Mouse (Mus musculus) hindbrain, embryonic 14.5 days (tissue): ENCODE data around the gene Aldoart2. TPM values are rescaled to one million over a fixed set of nuclear protein-coding genes. Genes with fewer than 3 reads are reported as not detected.
A peak's percentile ranks its signal among the peaks of the same experiment; 100 is the strongest.
"Not testable (repeated sequence)": the region's sequence is repeated elsewhere in the genome, so short reads cannot be mapped to it uniquely, and the experiment has no call there.

ENCODE experiments used
- ATAC-seq: fragments of 200-750 bp; cut with Nextera tagmentation; 2 replicates; pipeline ENCODE4 v1.8.0; 2017; ENCODE audit warnings: moderate number of reproducible peaks, mild to moderate bottlenecking, moderate TSS enrichment, moderate library complexity; ENCODE audit not compliant: low FRiP score
- DNase-seq: peaks from one replicate; pipeline ENCODE4 v3.0.0-alpha.2; 2015; ENCODE audit warnings: low spot score
- H3K27ac ChIP-seq: fragments of 300-500 bp; sonication (generic); 2 replicates; pipeline ENCODE4 v1.5.1; 2014; ENCODE audit warnings: mild to moderate bottlenecking, moderate library complexity
- H3K27me3 ChIP-seq: fragments of 300-500 bp; sonication (generic); 2 replicates; pipeline ENCODE4 v1.6.1; 2014; ENCODE audit warnings: mild to moderate bottlenecking, low read length, mixed read lengths; ENCODE audit not compliant: control insufficient read depth, insufficient read depth
- H3K36me3 ChIP-seq: fragments of 300-500 bp; sonication (generic); replicated peaks from 2 replicates; pipeline ENCODE4 v1.6.1; 2014; ENCODE audit not compliant: control insufficient read depth, insufficient read depth
- H3K4me1 ChIP-seq: fragments of 300-500 bp; sonication (generic); replicated peaks from 2 replicates; pipeline ENCODE4 v1.6.1; 2014; ENCODE audit warnings: antibody characterized with exemption, low read length, mixed read lengths; ENCODE audit not compliant: control insufficient read depth, insufficient read depth
- H3K4me2 ChIP-seq: fragments of 300-500 bp; sonication (generic); replicated peaks from 2 replicates; pipeline ENCODE4 v1.6.1; 2014; ENCODE audit warnings: mild to moderate bottlenecking, moderate library complexity
- H3K4me3 ChIP-seq: fragments of 300-500 bp; sonication (generic); replicated peaks from 2 replicates; pipeline ENCODE4 v1.5.1; 2014; ENCODE audit warnings: mild to moderate bottlenecking, low read length
- H3K9ac ChIP-seq: fragments of 300-500 bp; sonication (generic); 2 replicates; pipeline ENCODE4 v1.6.1; 2014
- H3K9me3 ChIP-seq: fragments of 300-500 bp; sonication (generic); 2 replicates; pipeline ENCODE4 v1.6.1; 2016; ENCODE audit warnings: low read length; ENCODE audit not compliant: control insufficient read depth
- WGBS: fragments of 180-500 bp; shearing (Covaris S2); extraction: QIAGEN DNeasy Blood & Tissue Kit; methylation state at CpG from one replicate; pipeline ENCODE4 v1.1.7; 2014; 5-methylcytosine and 5-hydroxymethylcytosine counted together
- polyA plus RNA-seq: library from polyadenylated mRNA; unstranded; fragments of >200 nt; fragmentation: Nextera tagmentation; extraction: Ambion mirVana; gene quantifications from 2 replicates; pipeline ENCODE4 v1.2.1, GENCODE M21; 2014

Aldoart2 gene
- polyA plus RNA-seq = not detected in 2 replicates

DNA sequence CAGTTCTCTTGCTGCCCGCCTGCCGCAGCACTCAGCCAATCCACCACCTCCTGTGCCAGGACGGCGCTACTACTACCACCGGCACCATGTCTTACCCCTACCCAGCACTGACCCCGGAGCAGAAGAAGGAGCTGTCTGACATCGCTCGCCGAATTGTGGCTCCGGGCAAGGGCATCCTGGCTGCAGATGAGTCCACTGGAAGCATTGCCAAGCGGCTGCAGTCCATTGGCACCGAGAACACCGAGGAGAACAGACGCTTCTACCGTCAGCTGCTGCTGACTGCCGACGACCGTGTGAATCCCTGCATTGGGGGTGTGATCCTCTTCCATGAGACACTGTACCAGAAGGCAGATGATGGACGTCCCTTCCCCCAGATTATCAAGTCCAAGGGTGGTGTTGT lies at the start of gene Aldoart2:
Gene Aldoart2, plus strand, starts transcription at position 34 of the 400 bp plus-strand sequence.
- 96% methylated on average over 19 of the region's 19 CpGs for WGBS
- H3K9me3 ChIP-seq = no peaks in the 10 kb centered on the region
- ATAC-seq (no peak), DNase-seq (no peak)
- H3K4me2 ChIP-seq = no peak within 1 kb of the TSS
- H3K4me1 ChIP-seq = no peaks in the 10 kb centered on the region; the same call in 1 of the 2 replicates
- H3K4me3 ChIP-seq = no peak within 1 kb of the TSS
- H3K27ac ChIP-seq = no peak within 1 kb of the TSS
- H3K9ac ChIP-seq = no peak within 1 kb of the TSS
- no peaks in the 10 kb centered on the region for H3K27me3 ChIP-seq
- H3K36me3 ChIP-seq = no peaks in the 10 kb centered on the region

DNA sequence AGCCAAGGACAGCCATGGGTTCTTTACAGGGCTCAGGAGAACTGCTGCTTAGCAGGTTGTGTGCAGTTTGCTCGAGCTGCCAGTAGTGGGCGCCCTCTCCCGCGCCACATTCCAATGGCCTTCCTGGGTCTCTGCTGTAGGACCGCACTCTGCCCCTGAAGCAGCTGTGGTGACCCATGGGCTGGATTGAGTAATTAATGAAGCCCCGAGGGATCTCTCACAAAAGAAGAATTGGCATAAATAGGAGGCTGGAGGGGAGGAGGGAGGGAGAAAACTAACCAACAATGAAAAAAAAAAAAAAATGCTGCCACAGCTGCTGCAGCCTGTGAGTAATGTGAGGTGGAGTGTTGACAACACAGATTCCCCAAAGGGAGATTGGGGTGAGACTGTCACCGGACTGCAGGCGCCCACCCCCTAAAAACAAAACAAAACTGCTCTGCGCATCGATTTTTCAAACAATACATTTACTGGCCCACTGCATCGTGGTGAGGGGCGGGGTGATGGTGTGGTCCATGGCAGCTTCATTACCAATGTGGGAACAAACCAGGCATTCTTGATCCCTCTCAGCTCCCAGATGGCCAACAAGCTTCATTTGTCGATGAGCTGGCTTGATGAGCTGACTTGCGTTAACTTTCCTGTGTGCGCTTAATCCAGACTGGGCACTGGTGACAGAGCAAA lies 46.8 kb upstream of the Aldoart2 start:
- Histone ChIP-seq H3K9me3 (no peaks in the 10 kb centered on the region), H3K36me3 (no peaks in the 10 kb centered on the region), H3K27me3 (no peaks in the 10 kb centered on the region), H3K4me3 (no peak overlapping the region), H3K4me1 (no peaks in the 10 kb centered on the region), H3K4me2 (peak overlapping the region; percentile 22; the same call in 1 of the 2 replicates), H3K27ac (no peak overlapping the region), H3K9ac (no peak overlapping the region)
- WGBS = 29% methylated on average over 15 of the region's 15 CpGs
- ATAC-seq = peak; percentile 73
- DNase-seq = peak; percentile 66

DNA sequence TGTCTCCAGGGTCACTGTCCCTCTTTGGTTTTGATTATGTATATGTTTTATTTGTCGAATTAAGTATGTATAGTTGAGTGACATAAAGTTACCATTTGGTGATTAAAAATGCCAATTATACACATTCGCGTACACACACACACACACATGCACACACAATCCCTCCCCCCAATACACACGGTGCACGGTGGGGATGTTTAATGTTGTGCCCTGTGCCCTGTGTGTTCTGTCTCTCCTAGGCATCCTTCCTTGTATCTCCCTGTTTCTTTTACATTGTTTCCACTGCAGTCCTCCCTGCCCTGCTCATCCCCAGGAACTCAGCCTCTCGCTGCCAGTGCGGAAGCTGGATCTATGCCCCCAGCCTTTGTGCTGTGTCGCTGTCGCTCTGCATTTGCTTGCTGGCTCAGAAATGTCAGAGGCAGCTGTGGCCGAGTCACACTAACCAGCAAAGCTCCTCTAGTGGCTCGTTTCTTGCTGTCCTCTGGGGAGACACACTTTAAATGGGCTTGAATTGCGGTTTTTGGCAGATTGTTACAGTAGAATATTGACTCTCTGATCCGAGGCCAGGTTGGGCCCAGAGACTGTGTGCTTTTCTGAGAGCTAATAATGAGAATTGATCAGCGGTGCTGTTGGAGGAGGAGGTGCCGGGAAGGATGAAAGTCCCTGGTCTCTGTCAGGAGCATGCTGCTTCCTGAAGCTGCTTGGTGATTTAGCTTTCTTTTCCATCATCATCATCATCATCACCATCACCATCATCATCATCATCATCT lies 37.9 kb upstream of the Aldoart2 start:
- Histone ChIP-seq H3K27me3 (no peaks in the 10 kb centered on the region), H3K4me1 (no peaks in the 10 kb centered on the region), H3K9me3 (no peaks in the 10 kb centered on the region), H3K4me3 (no peak overlapping the region), H3K36me3 (no peaks in the 10 kb centered on the region), H3K4me2 (no peak overlapping the region), H3K27ac (no peak overlapping the region), H3K9ac (no peak overlapping the region)
- DNase-seq (peak; percentile 63), ATAC-seq (peak; percentile 62)
- WGBS = 49% methylated on average over 15 of the region's 15 CpGs

DNA sequence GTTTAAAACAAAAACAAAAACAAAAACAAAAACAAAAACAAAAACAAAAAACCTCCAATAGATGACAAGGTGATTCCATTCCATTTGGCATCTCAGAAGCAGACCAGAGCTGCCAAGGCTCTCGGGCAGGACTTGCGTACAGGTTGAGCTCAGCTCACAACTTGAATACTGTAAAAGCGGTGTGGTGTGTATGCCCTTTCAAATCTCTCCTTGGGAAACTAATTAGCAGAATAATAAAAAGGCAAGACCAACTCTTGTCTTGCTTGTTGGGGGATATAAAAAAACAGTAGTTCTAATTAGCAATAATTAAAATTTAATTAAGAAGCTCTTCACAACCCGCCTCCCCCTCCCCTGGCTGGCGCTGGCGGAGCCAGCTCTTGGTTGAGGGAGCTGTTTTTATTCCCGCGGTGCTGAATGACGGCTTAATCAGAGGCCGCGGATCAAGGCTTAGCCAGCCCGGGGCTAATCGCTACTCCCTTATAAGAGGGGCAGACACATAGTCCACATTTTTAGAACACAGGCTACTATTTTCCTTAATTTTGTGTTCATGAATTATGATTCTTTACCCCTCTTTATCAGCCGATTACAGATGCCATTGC lies 28.4 kb upstream of the Aldoart2 start:
- Histone ChIP-seq H3K36me3 (no peaks in the 10 kb centered on the region), H3K9me3 (no peaks in the 10 kb centered on the region), H3K27ac (no peak overlapping the region), H3K4me1 (peaks cover 5% of the 10 kb centered on the region; the same call in 1 of the 2 replicates), H3K9ac (peak overlapping the region; percentile 3; the same call in 1 of the 2 replicates), H3K4me2 (peak overlapping the region; percentile 38), H3K4me3 (no peak overlapping the region), H3K27me3 (peaks cover 3% of the 10 kb centered on the region; the same call in 1 of the 2 replicates)
- WGBS = 8% methylated on average over 14 of the region's 14 CpGs
- DNase-seq (peak; percentile 53), ATAC-seq (peak; percentile 73)

DNA sequence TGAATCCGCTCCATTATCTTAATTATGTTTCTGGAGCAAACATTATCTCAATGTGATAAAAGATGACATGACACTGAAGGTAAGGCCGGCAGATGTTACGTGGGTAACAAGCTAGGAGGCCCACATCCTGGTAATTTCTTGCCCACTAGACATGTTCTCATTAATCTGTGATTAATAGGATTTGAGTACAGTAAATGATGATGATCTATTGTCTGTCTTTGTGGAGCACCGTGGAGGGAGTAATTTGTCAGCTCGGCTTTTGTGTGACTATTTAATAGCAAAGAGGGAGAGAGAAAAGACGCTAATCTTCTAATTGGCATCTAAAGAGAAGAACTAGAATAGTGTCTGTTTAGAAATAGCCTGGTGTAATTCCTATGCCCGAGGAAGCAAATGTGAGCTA lies 27.3 kb upstream of the Aldoart2 start:
- Histone ChIP-seq H3K4me1 (peaks cover 5% of the 10 kb centered on the region; the same call in 1 of the 2 replicates), H3K9ac (no peak overlapping the region), H3K27ac (no peak overlapping the region; the same call in 1 of the 2 replicates), H3K4me2 (no peak overlapping the region), H3K4me3 (no peak overlapping the region), H3K27me3 (peaks cover 3% of the 10 kb centered on the region; the same call in 1 of the 2 replicates), H3K9me3 (no peaks in the 10 kb centered on the region), H3K36me3 (no peaks in the 10 kb centered on the region)
- DNase-seq (peak; percentile 36), ATAC-seq (peak; percentile 58; the same call in 1 of the 2 replicates)
- 33% methylated on average over 7 of the region's 7 CpGs for WGBS

DNA sequence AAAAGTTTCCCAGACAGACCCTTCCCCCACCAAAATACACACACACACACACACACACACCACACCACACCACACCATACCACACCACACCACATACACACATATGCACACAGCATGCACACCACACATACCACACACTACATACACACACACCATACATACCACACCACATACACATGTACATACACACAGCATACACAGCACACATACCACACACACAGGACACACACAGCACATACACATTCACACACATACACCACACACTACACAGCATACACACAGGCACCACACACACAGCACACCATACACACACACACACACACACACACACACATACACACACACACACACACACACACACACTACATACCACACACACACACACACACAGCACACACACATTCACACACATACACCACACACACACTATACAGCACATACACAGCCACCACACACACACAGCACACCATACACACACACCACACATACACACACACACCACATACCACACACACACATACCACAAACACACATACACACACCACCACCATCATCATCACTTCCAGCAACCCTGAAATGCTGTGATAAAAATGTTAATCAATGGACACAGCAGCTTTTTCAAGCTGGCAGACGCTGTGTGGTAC lies 26.6 kb upstream of the Aldoart2 start:
- Histone ChIP-seq H3K4me1 (peaks cover 5% of the 10 kb centered on the region; the same call in 1 of the 2 replicates), H3K9me3 (no peaks in the 10 kb centered on the region), H3K27ac (no peak overlapping the region), H3K4me3 (no peak overlapping the region), H3K9ac (no peak overlapping the region), H3K4me2 (no peak overlapping the region), H3K36me3 (no peaks in the 10 kb centered on the region), H3K27me3 (peaks cover 3% of the 10 kb centered on the region; the same call in 1 of the 2 replicates)
- no peak for DNase-seq
- ATAC-seq = peak; percentile 71
- WGBS = 90% methylated on average over 1 of the region's 1 CpGs

DNA sequence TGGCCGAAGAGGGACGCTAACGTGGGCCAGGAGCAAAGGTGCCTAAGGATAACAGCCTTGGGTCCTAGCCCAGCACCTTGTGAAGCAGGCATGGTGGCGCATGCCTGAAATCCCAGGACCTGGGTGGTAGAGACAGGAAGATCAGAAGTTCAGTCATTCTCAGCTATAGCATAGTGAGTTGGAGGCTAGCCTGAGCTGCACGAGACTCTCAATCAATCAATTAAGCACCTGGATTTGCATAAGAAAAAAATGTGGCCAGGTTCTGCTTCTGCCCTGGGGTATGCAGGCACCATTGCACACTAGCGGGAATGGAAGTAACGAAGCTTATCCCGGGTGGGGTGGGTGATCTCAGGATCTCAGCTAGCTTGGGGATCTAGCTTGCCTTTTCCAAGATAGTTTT lies 25.9 kb upstream of the Aldoart2 start:
- Histone ChIP-seq H3K9me3 (no peaks in the 10 kb centered on the region), H3K27me3 (no peaks in the 10 kb centered on the region; the same call in 1 of the 2 replicates), H3K4me3 (no peak overlapping the region), H3K4me1 (peaks cover 5% of the 10 kb centered on the region; the same call in 1 of the 2 replicates), H3K27ac (no peak overlapping the region), H3K9ac (no peak overlapping the region), H3K4me2 (no peak overlapping the region), H3K36me3 (no peaks in the 10 kb centered on the region)
- ATAC-seq (no peak), DNase-seq (no peak)
- 53% methylated on average over 8 of the region's 8 CpGs for WGBS

DNA sequence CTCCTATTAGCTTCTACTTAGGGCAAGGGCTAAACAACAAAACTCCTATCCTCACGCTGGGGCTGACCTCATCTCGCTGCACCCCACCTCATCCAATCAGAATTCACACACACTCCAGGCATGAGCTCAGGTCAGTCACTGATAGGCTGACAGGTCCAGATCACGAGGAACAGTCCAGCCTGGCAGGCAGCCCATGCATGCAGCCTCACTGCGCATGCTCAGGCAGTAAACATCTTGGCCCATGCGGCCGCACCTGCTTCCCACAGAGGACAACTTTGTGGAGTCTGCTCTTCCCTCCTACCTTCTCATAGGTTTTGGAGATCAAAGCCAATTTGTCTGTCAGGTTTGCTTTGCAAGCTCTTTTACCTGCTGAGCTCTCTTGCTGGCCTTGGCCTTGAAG lies 10.1 kb upstream of the Aldoart2 start:
- not testable (repeated sequence) for H3K4me1 ChIP-seq, H3K27me3 ChIP-seq, DNase-seq, H3K9me3 ChIP-seq, H3K36me3 ChIP-seq, H3K4me3 ChIP-seq, H3K4me2 ChIP-seq, H3K27ac ChIP-seq, H3K9ac ChIP-seq, ATAC-seq
- WGBS = 85% methylated on average over 6 of the region's 6 CpGs
